Mouse (Mus musculus) megakaryocyte, embryonic 14.5 days (primary cell): ENCODE results near the gene Atp1b2. TPM values are rescaled to one million over a fixed set of nuclear protein-coding genes. Genes with fewer than 3 reads are reported as not detected.

Source experiments
- H3K27me3 ChIP-seq: replicated peaks from 2 replicates; pipeline ENCODE3; 2012; ENCODE audit warnings: inconsistent platforms
- H3K36me3 ChIP-seq: replicated peaks from 2 replicates; pipeline ENCODE3; 2012; ENCODE audit warnings: low read length, inconsistent platforms, mixed read lengths
- H3K4me1 ChIP-seq: 2 replicates; pipeline ENCODE4 v1.6.1; 2012; ENCODE audit warnings: inconsistent platforms
- H3K4me3 ChIP-seq: replicated peaks from 2 replicates; pipeline ENCODE3; 2012; ENCODE audit warnings: moderate library complexity, mild to moderate bottlenecking, inconsistent platforms
- H3K9me3 ChIP-seq: 2 replicates; pipeline ENCODE4 v1.6.1; 2012; ENCODE audit warnings: inconsistent platforms
- FLI1 ChIP-seq: IDR thresholded peaks from 2 replicates; pipeline ENCODE4 v1.6.1; 2012; ENCODE audit warnings: low read length, inconsistent platforms, mixed read lengths
- GATA1 ChIP-seq: IDR thresholded peaks from 3 replicates; pipeline ENCODE4 v1.6.1; 2012; ENCODE audit warnings: mixed read lengths, low read length, inconsistent platforms, borderline replicate concordance
- polyA plus RNA-seq: library from polyadenylated mRNA; stranded (reverse); fragments of >175 nt; gene quantifications from 2 replicates; pipeline ENCODE4 v1.2.3, GENCODE M21; 2012; ENCODE audit warnings: low replicate concordance; ENCODE audit not compliant: insufficient read depth

The Atp1b2 gene
- polyA plus RNA-seq, 1 experiment, result 4.2 TPM

DNA sequence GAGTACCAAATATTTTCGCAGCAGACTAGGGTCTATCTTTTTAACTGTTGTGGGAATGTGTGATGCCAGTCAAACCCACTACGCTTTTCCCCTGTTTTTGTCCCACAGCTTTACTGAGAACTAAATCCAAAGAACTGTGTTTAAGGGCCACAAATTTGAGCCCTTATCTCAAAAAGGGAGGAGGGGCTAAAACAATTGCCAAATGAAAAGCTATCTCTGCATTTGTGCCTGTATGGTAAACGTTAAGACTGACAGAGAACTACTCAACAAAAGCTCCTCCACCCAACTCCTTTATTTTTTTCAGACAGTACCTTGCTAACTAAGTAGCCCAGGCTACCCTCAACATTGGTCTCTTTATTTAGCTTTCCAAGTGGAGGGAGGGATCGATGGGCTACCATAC, 12.9 kb downstream of the Atp1b2 start:
- H3K27me3 ChIP-seq, result no peaks in the 10 kb centered on the region
- H3K9me3 ChIP-seq, result no peaks in the 10 kb centered on the region
- H3K4me3 ChIP-seq, result no peak overlapping the region
- TF ChIP-seq FLI1 (no peak), GATA1 (no peak)
- H3K4me1 ChIP-seq, result peaks cover 30% of the 10 kb centered on the region
- H3K36me3 ChIP-seq, result peaks cover 60% of the 10 kb centered on the region

DNA sequence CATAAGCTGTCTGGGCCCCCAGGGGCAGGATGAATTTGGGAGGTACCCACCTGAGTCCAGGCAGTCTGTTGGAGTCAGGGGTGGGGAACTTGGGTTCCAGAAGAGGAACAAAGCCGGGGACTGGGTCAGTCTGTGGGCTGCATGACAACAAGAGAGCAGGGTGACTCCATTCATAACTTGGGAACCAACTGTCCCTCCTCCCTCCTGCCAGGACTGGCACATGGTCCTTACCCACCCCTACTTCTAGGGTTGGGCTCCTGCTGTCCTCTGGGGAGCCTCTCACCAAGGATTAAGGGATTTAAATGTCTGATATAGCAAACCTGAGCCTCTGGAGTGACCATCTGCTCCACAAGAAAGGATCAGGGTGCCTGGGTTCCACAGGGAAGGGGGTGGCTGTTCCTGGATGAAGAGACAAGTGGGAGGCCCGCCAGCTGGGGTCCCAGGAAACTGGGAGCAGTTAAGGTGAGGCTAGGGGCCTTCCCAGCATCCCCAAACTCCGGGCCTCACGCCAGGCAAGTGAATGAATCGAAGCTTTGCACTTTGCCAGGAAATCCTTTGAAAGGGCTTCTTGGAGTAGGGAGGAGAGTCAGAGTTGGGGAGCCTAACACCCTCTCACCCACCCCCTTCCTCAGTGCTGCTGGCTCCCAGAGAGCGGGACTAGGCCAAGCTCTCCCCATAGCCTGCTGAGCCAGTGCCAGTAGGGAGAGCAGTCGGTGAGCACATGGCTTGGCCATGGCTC, 13.7 kb downstream of the Atp1b2 start:
- TF ChIP-seq FLI1 (no peak), GATA1 (no peak)
- Histone ChIP-seq H3K4me3 (no peak overlapping the region), H3K36me3 (peaks cover 68% of the 10 kb centered on the region), H3K27me3 (no peaks in the 10 kb centered on the region), H3K4me1 (peaks cover 36% of the 10 kb centered on the region), H3K9me3 (no peaks in the 10 kb centered on the region)

- H3K27me3 ChIP-seq, result no peaks in the 10 kb centered on the region
- TF ChIP-seq GATA1, result no peak
- no peak for TF ChIP-seq FLI1
- no peaks in the 10 kb centered on the region for H3K9me3 ChIP-seq
- H3K36me3 ChIP-seq, result peaks cover 73% of the 10 kb centered on the region
- H3K4me3 ChIP-seq, result no peak overlapping the region
- peaks cover 39% of the 10 kb centered on the region for H3K4me1 ChIP-seq
Measured at GRCm38 (mm10) chr11:69591424-69591823, 14.3 kb downstream of the Atp1b2 start.

DNA sequence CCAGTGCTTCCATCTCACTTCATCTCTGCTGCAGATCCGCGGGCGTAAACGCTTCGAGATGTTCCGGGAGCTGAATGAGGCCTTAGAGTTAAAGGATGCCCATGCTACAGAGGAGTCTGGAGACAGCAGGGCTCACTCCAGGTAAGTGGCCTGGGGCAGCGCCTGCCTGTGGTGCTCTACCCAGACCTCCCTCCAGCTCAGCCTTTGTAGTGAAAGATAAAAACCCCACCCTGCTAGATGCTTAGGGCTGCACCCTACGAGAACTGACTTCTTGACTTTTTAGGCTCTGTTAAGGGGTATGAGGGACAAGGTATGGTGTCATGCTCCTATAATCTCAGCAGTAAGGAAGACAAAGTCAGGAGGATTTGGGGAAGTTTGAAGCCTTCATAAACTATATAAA, 15.1 kb downstream of the Atp1b2 start:
- Histone ChIP-seq H3K4me3 (no peak overlapping the region), H3K27me3 (no peaks in the 10 kb centered on the region), H3K9me3 (no peaks in the 10 kb centered on the region), H3K4me1 (peaks cover 47% of the 10 kb centered on the region), H3K36me3 (peaks cover 77% of the 10 kb centered on the region)
- TF ChIP-seq GATA1 (no peak), FLI1 (no peak)

GRCm38 (mm10) chr11:69589207-69589834, 16.4 kb downstream of the Atp1b2 start:
- Histone ChIP-seq H3K27me3 (no peaks in the 10 kb centered on the region), H3K4me1 (peaks cover 60% of the 10 kb centered on the region), H3K9me3 (no peaks in the 10 kb centered on the region), H3K36me3 (peaks cover 82% of the 10 kb centered on the region), H3K4me3 (no peak overlapping the region)
- no peak for TF ChIP-seq FLI1
- no peak for TF ChIP-seq GATA1

DNA sequence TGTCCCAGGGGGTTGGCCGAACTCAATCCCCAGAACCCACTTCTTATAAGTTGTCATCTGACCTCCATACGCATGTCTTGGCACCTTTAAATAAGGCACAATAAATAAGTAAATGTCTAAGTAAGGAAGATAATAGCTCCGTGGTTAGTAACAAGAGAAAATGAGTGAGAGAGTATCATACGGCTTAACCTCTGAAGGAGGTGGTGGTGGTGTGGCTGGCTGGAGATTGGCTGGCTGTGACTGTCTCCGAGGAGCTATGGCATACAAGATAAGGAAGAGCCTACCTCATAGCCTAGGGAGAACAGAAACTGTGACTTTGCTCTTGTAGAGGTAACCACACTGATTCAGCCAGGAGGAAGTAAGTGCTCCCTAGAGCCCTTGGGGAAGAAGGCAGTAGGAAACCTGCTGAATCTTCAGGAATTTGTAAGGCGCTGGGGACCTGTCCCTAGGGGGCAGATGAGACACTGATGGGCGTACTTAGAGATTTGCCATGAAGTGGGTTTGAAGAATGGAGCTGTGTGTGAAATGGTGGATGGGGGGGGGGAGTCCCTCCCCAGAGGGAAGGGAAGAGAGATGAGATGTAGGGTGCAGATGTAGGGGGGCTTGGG, 19.9 kb downstream of the Atp1b2 start:
- peaks cover 71% of the 10 kb centered on the region for H3K36me3 ChIP-seq
- H3K27me3 ChIP-seq, result no peaks in the 10 kb centered on the region
- peaks cover 75% of the 10 kb centered on the region for H3K4me1 ChIP-seq
- peak overlapping the region; percentile 73 for H3K4me3 ChIP-seq
- TF ChIP-seq GATA1 (peak; percentile 77; the same call in 2 of the 3 replicates), FLI1 (no peak)
- H3K9me3 ChIP-seq, result no peaks in the 10 kb centered on the region

DNA sequence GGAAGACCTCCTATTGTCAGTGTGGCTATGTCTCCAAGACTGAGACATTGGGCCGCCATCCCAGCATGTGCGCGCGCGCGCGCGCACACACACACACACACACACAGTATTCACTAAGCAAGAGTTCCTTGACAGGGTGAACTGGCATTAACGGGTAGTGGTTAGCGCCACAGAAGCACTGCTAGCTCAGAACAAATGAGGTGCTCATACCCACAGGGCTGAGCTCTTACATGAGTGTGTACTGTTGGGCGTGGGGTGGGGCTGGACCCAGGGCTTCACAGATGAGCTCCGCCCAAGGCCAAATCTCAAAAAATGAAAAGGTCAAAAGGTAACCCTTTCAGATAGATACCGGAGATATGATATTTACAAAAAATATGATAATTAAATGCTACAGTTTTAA, 20.8 kb downstream of the Atp1b2 start:
- Histone ChIP-seq H3K27me3 (no peaks in the 10 kb centered on the region), H3K4me1 (peaks cover 75% of the 10 kb centered on the region), H3K4me3 (peak overlapping the region; percentile 50), H3K36me3 (peaks cover 62% of the 10 kb centered on the region), H3K9me3 (no peaks in the 10 kb centered on the region)
- no peak for TF ChIP-seq FLI1
- no peak for TF ChIP-seq GATA1

DNA sequence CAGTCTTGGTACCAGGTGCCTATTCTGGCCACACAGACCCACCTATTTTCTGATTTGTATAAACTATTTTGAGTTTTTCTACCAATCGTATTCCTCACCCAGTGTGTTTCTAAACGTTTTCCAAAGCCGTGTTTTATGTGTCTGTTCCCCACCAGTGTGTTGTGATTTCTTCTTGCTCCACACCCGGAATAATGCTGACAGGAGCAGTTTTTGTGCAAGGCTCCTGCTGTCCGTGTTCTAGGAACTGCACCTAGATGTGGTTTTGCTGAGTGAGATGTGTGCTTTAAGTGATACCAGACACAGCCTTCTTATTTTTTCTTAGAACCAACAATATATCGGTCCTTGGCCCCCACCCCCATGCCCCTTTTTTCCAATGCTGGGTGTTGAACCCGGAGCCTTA, 21.7 kb downstream of the Atp1b2 start:
- TF ChIP-seq FLI1, result no peak
- TF ChIP-seq GATA1, result no peak
- Histone ChIP-seq H3K36me3 (peaks cover 53% of the 10 kb centered on the region), H3K4me1 (peaks cover 66% of the 10 kb centered on the region), H3K9me3 (no peaks in the 10 kb centered on the region), H3K4me3 (no peak overlapping the region), H3K27me3 (no peaks in the 10 kb centered on the region)

DNA sequence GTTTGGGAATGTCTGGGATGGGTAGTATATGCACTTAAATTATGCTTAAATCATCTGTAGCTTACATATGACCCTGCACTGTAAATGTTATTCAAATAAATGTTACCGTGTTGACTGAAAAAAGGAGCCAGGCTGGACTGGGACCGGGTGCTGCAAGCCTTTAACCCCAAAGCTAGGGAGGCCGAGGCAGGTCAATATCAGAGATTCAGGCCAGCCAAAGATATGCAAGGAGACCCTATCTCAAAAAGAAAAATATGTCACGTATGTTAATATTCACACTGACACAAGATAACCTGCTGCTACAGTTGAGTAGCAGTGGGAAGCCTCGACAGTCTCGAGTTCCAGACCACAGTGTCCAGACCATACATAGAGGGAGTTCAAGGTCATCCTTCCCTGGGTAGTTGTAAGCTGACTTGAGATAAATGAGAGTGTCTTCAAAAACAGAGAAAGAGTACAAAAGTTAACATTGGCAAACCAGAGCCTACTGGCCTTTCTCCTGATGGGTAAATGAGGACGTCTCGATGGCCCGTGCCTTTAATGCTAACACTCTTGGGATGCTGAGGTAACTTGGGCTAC, 23.4 kb downstream of the Atp1b2 start:
- H3K4me1 ChIP-seq, result peaks cover 65% of the 10 kb centered on the region
- H3K9me3 ChIP-seq, result no peaks in the 10 kb centered on the region
- H3K27me3 ChIP-seq, result no peaks in the 10 kb centered on the region
- TF ChIP-seq FLI1 (no peak), GATA1 (no peak)
- H3K36me3 ChIP-seq, result peaks cover 41% of the 10 kb centered on the region
- peak overlapping the region; percentile 100 for H3K4me3 ChIP-seq

- Histone ChIP-seq H3K4me3 (peak overlapping the region; percentile 100), H3K4me1 (peaks cover 68% of the 10 kb centered on the region), H3K27me3 (no peaks in the 10 kb centered on the region), H3K9me3 (no peaks in the 10 kb centered on the region), H3K36me3 (peaks cover 42% of the 10 kb centered on the region)
- TF ChIP-seq FLI1 (no peak), GATA1 (no peak)
Measured at GRCm38 (mm10) chr11:69581814-69582213, 23.9 kb downstream of the Atp1b2 start.
